Mouse (Mus musculus) midbrain, embryonic 14.5 days (tissue): ENCODE data around the gene Tmem59l. TPM values are rescaled to one million over a fixed set of nuclear protein-coding genes. Genes with fewer than 3 reads are reported as not detected.

ENCODE experiments used
- ATAC-seq: fragments of 200-750 bp; cut with Nextera tagmentation; 2 replicates; pipeline ENCODE4 v1.8.0; 2017; ENCODE audit warnings: moderate number of reproducible peaks, moderate library complexity; ENCODE audit not compliant: low FRiP score, low TSS enrichment
- DNase-seq: peaks from one replicate; pipeline ENCODE4 v3.0.0-alpha.2; 2015
- H3K27ac ChIP-seq: fragments of 300-500 bp; sonication (generic); replicated peaks from 2 replicates; pipeline ENCODE4 v1.5.1; 2014; ENCODE audit warnings: mild to moderate bottlenecking, low read depth, low read length, moderate library complexity
- H3K27me3 ChIP-seq: fragments of 300-500 bp; sonication (generic); 2 replicates; pipeline ENCODE4 v1.6.1; 2014; ENCODE audit warnings: low read length, control low read depth, mixed read lengths; ENCODE audit not compliant: control insufficient read depth, insufficient read depth
- H3K36me3 ChIP-seq: fragments of 300-500 bp; sonication (generic); 2 replicates; pipeline ENCODE4 v1.6.1; 2014; ENCODE audit warnings: low read length, control low read depth; ENCODE audit not compliant: control insufficient read depth, insufficient read depth
- H3K4me1 ChIP-seq: fragments of 300-500 bp; sonication (generic); 2 replicates; pipeline ENCODE4 v1.6.1; 2014; ENCODE audit warnings: mild to moderate bottlenecking, antibody characterized with exemption, low read length, control low read depth; ENCODE audit not compliant: control insufficient read depth, insufficient read depth
- H3K4me2 ChIP-seq: fragments of 300-500 bp; sonication (generic); 2 replicates; pipeline ENCODE4 v1.6.1; 2014; ENCODE audit warnings: mild to moderate bottlenecking, low read length, moderate library complexity
- H3K4me3 ChIP-seq: fragments of 300-500 bp; sonication (generic); replicated peaks from 2 replicates; pipeline ENCODE4 v1.5.1; 2014; ENCODE audit warnings: low read depth, low read length
- H3K9ac ChIP-seq: fragments of 300-500 bp; sonication (generic); replicated peaks from 2 replicates; pipeline ENCODE4 v1.6.1; 2014; ENCODE audit warnings: mild to moderate bottlenecking, low read length, moderate library complexity
- H3K9me3 ChIP-seq: fragments of 300-500 bp; sonication (generic); 2 replicates; pipeline ENCODE4 v1.6.1; 2016; ENCODE audit warnings: low read length, control low read depth, mixed read lengths; ENCODE audit not compliant: control insufficient read depth
- WGBS: fragments of 180-500 bp; shearing (Covaris S2); extraction: QIAGEN DNeasy Blood & Tissue Kit; methylation state at CpG from one replicate; pipeline ENCODE4 v1.1.7; 2014; 5-methylcytosine and 5-hydroxymethylcytosine counted together
- polyA plus RNA-seq: library from polyadenylated mRNA; unstranded; fragments of >200 nt; fragmentation: Nextera tagmentation; extraction: Ambion mirVana; gene quantifications from 2 replicates; pipeline ENCODE4 v1.2.1, GENCODE M21; 2014

Tmem59l gene
- polyA plus RNA-seq, 1 experiment from 2014 or later, result 104 TPM

GRCm38 (mm10) chr8:70504291-70504716 is 17.1 kb upstream of the Tmem59l start:
- Histone ChIP-seq H3K36me3 (peaks cover 26% of the 10 kb centered on the region), H3K9me3 (no peaks in the 10 kb centered on the region; the same call in 1 of the 2 replicates), H3K27ac (no peak overlapping the region), H3K9ac (no peak overlapping the region), H3K27me3 (peaks cover 49% of the 10 kb centered on the region), H3K4me3 (no peak overlapping the region), H3K4me1 (peaks cover 17% of the 10 kb centered on the region), H3K4me2 (no peak overlapping the region)
- ATAC-seq (no peak), DNase-seq (no peak)
- 66% methylated on average over 16 of the region's 16 CpGs for WGBS

DNA sequence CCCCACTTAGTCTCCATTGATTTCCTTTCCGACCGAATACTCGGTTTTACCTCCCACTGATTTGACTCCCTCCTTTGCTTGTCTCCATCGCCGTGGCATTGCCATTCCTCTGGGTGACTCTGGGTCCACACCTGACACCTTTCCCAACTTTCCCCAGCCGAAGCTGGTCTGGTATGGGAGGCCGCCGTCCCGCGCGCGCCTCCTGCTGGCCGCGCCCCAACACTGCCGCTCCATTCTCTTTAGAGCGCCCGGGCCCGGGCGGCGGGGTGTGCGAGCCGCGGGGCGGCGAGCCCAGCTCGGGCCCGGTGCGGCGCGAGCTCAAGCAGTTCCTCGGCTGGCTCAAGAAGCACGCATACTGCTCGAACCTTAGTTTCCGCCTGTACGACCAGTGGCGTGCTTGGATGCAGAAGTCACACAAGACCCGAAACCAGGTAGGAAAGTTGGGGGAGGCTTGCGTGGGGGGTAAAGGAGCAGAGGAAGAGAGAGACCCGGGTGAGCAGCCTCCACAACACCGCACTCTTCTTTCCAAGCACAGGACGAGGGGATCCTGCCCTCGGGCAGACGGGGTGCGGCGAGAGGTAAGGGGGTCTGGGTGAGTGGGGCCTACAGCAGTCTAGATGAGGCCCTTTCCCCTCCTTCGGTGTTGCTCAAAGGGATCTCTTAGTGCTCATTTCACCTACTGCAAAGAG is 16.0 kb upstream of the Tmem59l start:
- H3K9me3 ChIP-seq, result no peaks in the 10 kb centered on the region; the same call in 1 of the 2 replicates
- ATAC-seq (no peak), DNase-seq (peak; percentile 79)
- H3K36me3 ChIP-seq, result peaks cover 19% of the 10 kb centered on the region
- no peak overlapping the region for H3K27ac ChIP-seq
- peaks cover 10% of the 10 kb centered on the region; the same call in 1 of the 2 replicates for H3K4me1 ChIP-seq
- H3K9ac ChIP-seq, result 0 out of 2 replicates have a peak overlapping the region, but pooled peaks have one; percentile 21
- no peak overlapping the region for H3K4me3 ChIP-seq
- 11% methylated on average over 46 of the region's 46 CpGs for WGBS
- H3K4me2 ChIP-seq, result no peak overlapping the region
- H3K27me3 ChIP-seq, result peaks cover 58% of the 10 kb centered on the region

- peaks cover 59% of the 10 kb centered on the region for H3K27me3 ChIP-seq
- DNase-seq, result no peak
- H3K27ac ChIP-seq, result no peak overlapping the region
- H3K4me3 ChIP-seq, result no peak overlapping the region; the same call in 1 of the 2 replicates
- peaks cover 10% of the 10 kb centered on the region; the same call in 1 of the 2 replicates for H3K4me1 ChIP-seq
- no peak for ATAC-seq
- H3K36me3 ChIP-seq, result peaks cover 13% of the 10 kb centered on the region
- WGBS, result 40% methylated on average over 12 of the region's 12 CpGs
- no peak overlapping the region for H3K9ac ChIP-seq
- no peaks in the 10 kb centered on the region; the same call in 1 of the 2 replicates for H3K9me3 ChIP-seq
- H3K4me2 ChIP-seq, result no peak overlapping the region
Measured at GRCm38 (mm10) chr8:70502540-70502939, 15.4 kb upstream of the Tmem59l start.

DNA sequence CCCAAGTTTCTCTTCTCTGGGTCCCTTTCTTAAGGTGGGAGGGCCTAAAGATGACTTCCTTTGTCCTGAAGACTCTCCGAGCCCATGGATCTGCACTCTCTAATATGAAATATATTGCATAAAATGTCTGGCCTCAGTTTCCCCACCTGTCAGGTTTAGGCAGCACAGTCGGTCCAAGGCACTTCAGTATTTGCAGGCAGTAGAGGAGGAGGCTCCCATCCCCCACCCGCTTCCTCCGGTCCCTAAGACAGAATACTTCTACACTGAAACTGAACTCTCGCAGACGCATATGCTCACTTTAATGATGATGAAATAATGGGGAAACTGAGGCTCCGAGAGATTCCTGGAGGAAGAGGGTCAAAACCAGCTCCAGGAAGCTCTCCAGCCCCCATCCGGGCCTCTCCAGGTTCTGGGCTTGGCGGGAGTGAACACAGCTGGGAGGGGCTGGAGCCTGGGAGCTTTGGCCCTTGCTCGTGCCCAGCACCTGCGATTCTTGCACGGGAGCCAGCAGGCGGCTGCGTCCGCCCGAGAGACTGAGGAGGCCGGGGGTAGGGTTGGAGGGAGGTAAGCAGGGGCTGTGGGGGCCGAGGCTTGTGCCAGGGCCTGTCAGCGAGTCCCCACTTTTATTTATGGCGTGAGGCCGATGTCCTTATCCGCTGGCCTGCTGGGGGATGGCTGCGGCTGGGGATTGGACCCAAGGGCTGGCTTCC is 14.8 kb upstream of the Tmem59l start:
- no peak overlapping the region for H3K4me3 ChIP-seq
- no peak for DNase-seq
- peaks cover 10% of the 10 kb centered on the region; the same call in 1 of the 2 replicates for H3K4me1 ChIP-seq
- no peak for ATAC-seq
- WGBS, result 12% methylated on average over 23 of the region's 23 CpGs
- H3K36me3 ChIP-seq, result peaks cover 7% of the 10 kb centered on the region
- peaks cover 65% of the 10 kb centered on the region for H3K27me3 ChIP-seq
- no peak overlapping the region for H3K4me2 ChIP-seq
- no peaks in the 10 kb centered on the region; the same call in 1 of the 2 replicates for H3K9me3 ChIP-seq
- no peak overlapping the region for H3K9ac ChIP-seq
- no peak overlapping the region for H3K27ac ChIP-seq

- 6% methylated on average over 39 of the region's 39 CpGs for WGBS
- no peaks in the 10 kb centered on the region; the same call in 1 of the 2 replicates for H3K9me3 ChIP-seq
- ATAC-seq (no peak), DNase-seq (no peak)
- H3K9ac ChIP-seq, result no peak overlapping the region
- H3K27me3 ChIP-seq, result peaks cover 78% of the 10 kb centered on the region
- H3K4me2 ChIP-seq, result peak overlapping the region; percentile 21
- peaks cover 5% of the 10 kb centered on the region for H3K36me3 ChIP-seq
- no peak overlapping the region for H3K27ac ChIP-seq
- H3K4me3 ChIP-seq, result peak overlapping the region; percentile 12; the same call in 1 of the 2 replicates
- H3K4me1 ChIP-seq, result peaks cover 6% of the 10 kb centered on the region; the same call in 1 of the 2 replicates
Measured at GRCm38 (mm10) chr8:70500386-70501301, 13.5 kb upstream of the Tmem59l start.

- Histone ChIP-seq H3K27ac (no peak overlapping the region), H3K4me2 (peak overlapping the region; percentile 12; the same call in 1 of the 2 replicates), H3K9me3 (no peaks in the 10 kb centered on the region; the same call in 1 of the 2 replicates), H3K9ac (no peak overlapping the region), H3K27me3 (peaks cover 92% of the 10 kb centered on the region), H3K4me3 (no peak overlapping the region), H3K4me1 (peaks cover 13% of the 10 kb centered on the region; the same call in 1 of the 2 replicates), H3K36me3 (no peaks in the 10 kb centered on the region)
- DNase-seq, result no peak
- WGBS, result 6% methylated on average over 12 of the region's 12 CpGs
- ATAC-seq, result no peak
Measured at GRCm38 (mm10) chr8:70495771-70496062, 8.6 kb upstream of the Tmem59l start.

DNA sequence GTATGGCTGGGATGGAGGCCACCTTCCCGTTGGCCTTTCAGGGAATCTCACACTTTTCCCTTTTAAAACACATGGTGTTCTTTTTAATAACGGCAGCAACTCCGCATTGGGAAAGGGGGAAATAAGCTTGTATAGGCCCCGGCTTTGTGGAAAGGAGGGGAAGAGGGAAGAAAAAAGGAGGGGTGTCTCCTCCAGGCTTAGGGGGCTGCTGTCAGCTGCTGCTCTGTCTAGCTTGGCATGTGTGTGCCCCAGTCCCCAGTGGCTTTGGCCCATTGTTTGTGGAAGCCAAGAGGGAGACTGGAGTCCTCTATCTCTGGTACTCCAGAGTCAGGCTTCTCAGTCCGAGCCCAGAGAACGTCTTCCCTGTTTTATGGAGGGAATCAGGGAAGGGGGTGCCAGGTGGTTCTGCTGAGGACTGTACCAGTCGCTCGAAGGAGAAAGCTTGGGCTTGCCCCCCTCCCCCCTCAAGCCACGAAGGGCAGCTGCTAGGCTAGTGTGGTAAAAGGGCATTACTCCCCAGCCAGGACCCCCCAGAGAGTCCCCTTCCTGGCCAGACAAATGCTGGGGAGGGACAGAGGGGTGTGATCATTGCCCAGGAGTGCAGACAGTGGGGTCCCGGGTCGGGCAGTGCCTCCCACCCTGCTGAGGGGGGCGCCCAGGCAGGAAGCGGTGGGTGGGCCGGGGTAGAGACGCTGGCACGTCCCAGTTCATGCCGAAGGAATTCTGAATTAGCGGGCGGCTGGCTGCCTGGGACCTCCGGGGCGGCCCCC is 8.0 kb upstream of the Tmem59l start:
- no peaks in the 10 kb centered on the region for H3K9me3 ChIP-seq
- 0 out of 2 replicates have a peak overlapping the region, but pooled peaks have one; percentile 2 for H3K4me3 ChIP-seq
- no peaks in the 10 kb centered on the region for H3K36me3 ChIP-seq
- ATAC-seq, result no peak
- WGBS, result 1% methylated on average over 21 of the region's 21 CpGs
- peaks cover 92% of the 10 kb centered on the region for H3K27me3 ChIP-seq
- no peak overlapping the region for H3K9ac ChIP-seq
- peaks cover 13% of the 10 kb centered on the region; the same call in 1 of the 2 replicates for H3K4me1 ChIP-seq
- peak overlapping the region; percentile 12; the same call in 1 of the 2 replicates for H3K4me2 ChIP-seq
- no peak overlapping the region for H3K27ac ChIP-seq
- no peak for DNase-seq
